Mouse (Mus musculus): ENCODE data around the gene Npcd. TPM values are rescaled to one million over a fixed set of nuclear protein-coding genes. Genes with fewer than 3 reads are reported as not detected.
"Not testable (repeated sequence)": the region's sequence is repeated elsewhere in the genome, so short reads cannot be mapped to it uniquely, and the experiment has no call there.

Gene Npcd
- total and polyA plus RNA-seq, 2 experiments from 2014 or later, result 4.6 to 8.2 TPM

DNA sequence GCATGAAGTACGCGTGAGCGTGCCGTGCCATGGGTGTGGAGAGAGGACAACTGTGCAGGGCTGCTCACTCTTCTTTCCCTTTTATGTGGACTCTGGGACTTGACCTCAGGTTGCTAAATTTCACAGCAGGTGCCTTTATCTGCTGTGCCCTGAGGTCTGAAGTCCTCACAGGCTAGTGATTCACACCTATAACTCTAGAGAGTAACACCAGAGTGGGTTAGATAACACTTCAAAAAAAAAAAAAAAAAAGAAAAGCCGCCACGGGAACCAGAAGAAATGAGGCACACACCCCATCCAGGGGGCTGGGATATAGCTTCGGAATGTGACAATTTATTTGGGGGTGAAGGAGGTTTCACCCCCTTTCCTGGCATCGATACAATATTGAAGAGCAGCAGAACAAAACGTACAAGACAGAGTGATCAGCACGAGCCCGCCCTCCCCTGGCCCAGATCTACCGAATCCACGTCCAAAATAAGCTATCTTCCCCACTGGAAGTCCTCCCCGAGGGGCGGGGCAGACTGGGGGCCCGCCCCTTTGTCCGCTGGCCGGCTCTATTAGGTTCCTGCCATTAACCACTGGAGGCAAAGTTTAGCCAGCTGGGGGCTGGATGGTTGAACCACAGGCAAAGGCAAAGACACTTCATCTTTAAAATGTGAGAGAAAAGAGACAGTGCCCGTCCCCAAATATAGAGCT is 10.3 kb downstream of the Npcd start:
- no peaks in the 10 kb centered on the region for H3K9me3 ChIP-seq (ENCODE audit: low read length)
- ATAC-seq (ENCODE audit: low FRiP score) (no peak), DNase-seq (ENCODE audit: low spot score) (peak; percentile 28)
- no peak for TF ChIP-seq CTCF (IDR thresholded peaks at IDR 0.05)
- H3K4me2 ChIP-seq (ENCODE audit: low read depth, low read length, poor library complexity, severe bottlenecking), result no peak overlapping the region
- no peaks in the 10 kb centered on the region for H3K27me3 ChIP-seq (ENCODE audit: insufficient read depth, low read length)
- H3K9ac ChIP-seq (replicated peaks; ENCODE audit: low read length, poor library complexity, severe bottlenecking), result no peak overlapping the region
- no peak overlapping the region for H3K27ac ChIP-seq (ENCODE audit: low read depth, low read length)
- H3K36me3 ChIP-seq (ENCODE audit: insufficient read depth, low read length), result peaks cover 26% of the 10 kb centered on the region
- 66% methylated on average over 19 of the region's 19 CpGs for WGBS
- H3K4me1 ChIP-seq (ENCODE audit: insufficient read depth, low read length), result 0 out of 2 replicates have a peak, but pooled peaks cover 3% of the 10 kb centered on the region
- no peak overlapping the region for H3K4me3 ChIP-seq (ENCODE audit: low read depth, low read length)

DNA sequence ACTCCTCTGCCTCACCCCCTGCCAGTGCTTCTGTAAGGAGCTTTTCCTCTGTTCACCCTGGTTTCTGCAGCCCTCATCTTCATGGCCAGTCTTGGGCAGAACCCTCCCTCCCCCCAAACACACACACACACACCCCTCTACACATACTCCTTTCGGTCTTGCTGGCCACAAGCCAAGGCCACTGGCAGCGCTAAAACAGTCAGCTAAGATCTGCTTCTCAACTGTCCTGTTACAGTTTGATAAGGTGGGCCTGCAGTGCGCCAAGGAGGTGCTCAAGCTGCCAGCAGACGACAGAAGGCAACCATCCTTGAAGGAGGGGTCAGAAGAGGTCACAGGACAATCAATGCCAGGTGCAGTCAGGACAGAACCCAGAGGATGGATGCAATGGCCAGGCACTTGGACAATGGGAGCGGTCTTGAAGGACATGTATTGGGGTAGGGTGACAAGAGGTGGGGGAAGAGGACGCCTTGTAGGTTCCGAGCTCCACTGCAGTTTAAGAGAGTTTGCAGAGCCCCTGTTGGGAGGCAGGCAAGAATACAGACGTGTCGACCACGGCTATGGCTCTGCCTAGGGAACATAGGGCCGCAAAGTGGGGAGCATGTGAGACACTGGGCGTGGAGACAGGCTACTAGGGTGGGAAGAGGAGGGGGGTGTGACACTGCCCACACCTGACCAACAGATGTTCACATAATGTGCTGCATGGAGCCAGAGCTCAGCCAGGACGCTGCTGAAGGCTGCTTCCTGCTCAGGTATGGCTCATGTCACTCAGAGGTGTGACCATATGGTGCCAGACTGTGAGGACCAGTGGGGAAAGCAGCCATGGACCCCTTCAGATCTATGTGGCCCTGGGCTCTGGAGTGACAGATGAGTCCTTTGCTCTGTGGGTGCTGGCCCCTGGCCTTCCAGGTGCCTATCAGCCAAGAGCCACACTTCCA is 11.5 kb downstream of the Npcd start:
- TF ChIP-seq CTCF (IDR thresholded peaks at IDR 0.05), result no peak
- DNase-seq (ENCODE audit: low spot score), result no peak
- Histone ChIP-seq H3K9me3 (ENCODE audit: low read length) (no peaks in the 10 kb centered on the region), H3K4me1 (ENCODE audit: insufficient read depth, low read length) (0 out of 2 replicates have a peak, but pooled peaks cover 3% of the 10 kb centered on the region), H3K4me3 (ENCODE audit: low read depth, low read length) (no peak overlapping the region), H3K36me3 (ENCODE audit: insufficient read depth, low read length) (peaks cover 17% of the 10 kb centered on the region), H3K27ac (ENCODE audit: low read depth, low read length) (no peak overlapping the region), H3K4me2 (ENCODE audit: low read depth, low read length, poor library complexity, severe bottlenecking) (no peak overlapping the region), H3K27me3 (ENCODE audit: insufficient read depth, low read length) (no peaks in the 10 kb centered on the region), H3K9ac (replicated peaks; ENCODE audit: low read length, poor library complexity, severe bottlenecking) (no peak overlapping the region)
- no peak for ATAC-seq (ENCODE audit: low FRiP score)
- WGBS, result 70% methylated on average over 13 of the region's 13 CpGs

DNA sequence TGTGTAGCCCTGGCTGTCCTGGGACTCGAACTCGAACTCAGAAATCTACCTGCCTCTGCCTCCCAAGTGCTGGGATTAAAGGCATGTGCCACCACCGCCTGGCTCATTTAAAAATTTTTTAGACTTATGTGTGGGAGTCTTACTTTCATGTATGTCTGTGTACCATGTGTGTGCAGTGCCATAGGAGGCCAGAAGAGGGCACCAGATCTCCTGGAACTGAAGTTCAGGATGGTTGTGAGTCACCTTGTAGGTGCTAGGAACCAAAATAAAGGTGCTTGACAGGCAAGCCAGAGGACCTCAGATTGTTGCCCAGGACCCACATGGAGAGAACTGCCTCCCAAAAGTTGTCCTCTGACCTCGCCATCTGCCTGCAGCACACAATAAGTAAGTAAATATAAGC is 15.7 kb downstream of the Npcd start:
- ATAC-seq (ENCODE audit: low FRiP score) (no peak), DNase-seq (ENCODE audit: low spot score) (no peak)
- TF ChIP-seq CTCF (IDR thresholded peaks at IDR 0.05), result peak; percentile 43
- peaks cover 8% of the 10 kb centered on the region for H3K36me3 ChIP-seq (ENCODE audit: insufficient read depth, low read length)
- H3K9me3 ChIP-seq (ENCODE audit: low read length), result no peaks in the 10 kb centered on the region
- H3K9ac ChIP-seq (replicated peaks; ENCODE audit: low read length, poor library complexity, severe bottlenecking), result no peak overlapping the region
- 91% methylated on average over 4 of the region's 4 CpGs for WGBS
- no peaks in the 10 kb centered on the region for H3K4me1 ChIP-seq (ENCODE audit: insufficient read depth, low read length)
- H3K27me3 ChIP-seq (ENCODE audit: insufficient read depth, low read length), result no peaks in the 10 kb centered on the region
- no peak overlapping the region for H3K4me3 ChIP-seq (ENCODE audit: low read depth, low read length)
- H3K27ac ChIP-seq (ENCODE audit: low read depth, low read length), result no peak overlapping the region
- H3K4me2 ChIP-seq (ENCODE audit: low read depth, low read length, poor library complexity, severe bottlenecking), result no peak overlapping the region

DNA sequence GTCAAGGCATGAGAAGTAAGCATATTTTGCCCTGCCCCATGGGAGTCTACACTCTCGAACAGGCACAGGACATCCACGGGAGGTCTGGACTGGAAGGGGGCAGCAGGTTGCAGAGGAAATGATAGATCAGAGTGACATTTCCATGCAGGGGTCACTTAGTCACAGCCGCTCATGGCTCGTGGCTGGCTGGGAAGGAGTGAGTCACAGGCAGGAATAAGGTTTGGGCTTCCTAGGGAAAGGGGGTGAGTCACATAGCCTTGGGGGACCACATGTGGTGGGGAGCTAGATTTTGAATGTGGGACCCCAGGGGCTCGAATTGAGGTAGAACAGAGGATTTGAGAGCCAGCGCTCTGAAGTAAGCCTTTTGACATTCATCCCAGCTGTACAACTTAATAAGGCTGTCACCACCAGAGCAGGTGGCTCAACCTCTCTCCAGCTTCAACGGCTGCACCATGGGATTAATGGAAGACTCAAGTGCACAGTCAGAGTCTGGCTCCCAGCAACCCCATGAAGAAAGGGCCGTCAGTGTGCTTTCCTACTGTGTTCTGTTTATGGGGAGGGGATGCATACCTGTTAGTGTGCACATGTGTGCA is 20.3 kb downstream of the Npcd start:
- 25% methylated on average over 8 of the region's 8 CpGs for WGBS

DNA sequence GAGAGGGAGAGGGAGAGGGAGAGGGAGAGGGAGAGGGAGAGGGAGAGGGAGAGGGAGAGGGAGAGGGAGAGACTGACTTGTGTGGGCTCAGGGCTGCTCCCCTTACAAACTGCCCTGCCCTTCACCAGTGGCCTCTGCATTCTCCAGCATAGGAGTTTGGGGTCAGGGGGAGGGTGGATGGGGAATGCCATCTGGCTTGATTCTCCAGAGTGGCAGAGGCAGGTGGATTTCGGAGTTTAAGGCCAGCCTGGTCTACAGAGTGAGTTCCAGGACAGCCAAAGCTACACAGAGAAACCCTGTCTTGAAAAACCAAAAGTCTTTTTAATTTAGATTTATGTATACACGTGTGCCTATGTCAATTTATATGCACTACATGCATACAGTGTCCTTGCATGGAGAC is 21.2 kb downstream of the Npcd start:
- H3K36me3 ChIP-seq (ENCODE audit: insufficient read depth, low read length); H3K9ac ChIP-seq (replicated peaks; ENCODE audit: low read length, poor library complexity, severe bottlenecking); H3K4me2 ChIP-seq (ENCODE audit: low read depth, low read length, poor library complexity, severe bottlenecking); H3K4me3 ChIP-seq (ENCODE audit: low read depth, low read length); H3K27me3 ChIP-seq (ENCODE audit: insufficient read depth, low read length); ATAC-seq (ENCODE audit: low FRiP score); H3K4me1 ChIP-seq (ENCODE audit: insufficient read depth, low read length); H3K9me3 ChIP-seq (ENCODE audit: low read length); DNase-seq (ENCODE audit: low spot score); H3K27ac ChIP-seq (ENCODE audit: low read depth, low read length): not testable (repeated sequence)
- 87% methylated on average over 2 of the region's 2 CpGs for WGBS

More for the DNA sequence above, 20.3 kb downstream of the Npcd start:
- Histone ChIP-seq H3K4me1 (ENCODE audit: insufficient read depth, low read length) (no peaks in the 10 kb centered on the region), H3K27me3 (ENCODE audit: insufficient read depth, low read length) (no peaks in the 10 kb centered on the region), H3K4me2 (ENCODE audit: low read depth, low read length, poor library complexity, severe bottlenecking) (no peak overlapping the region), H3K9me3 (ENCODE audit: low read length) (no peaks in the 10 kb centered on the region), H3K27ac (ENCODE audit: low read depth, low read length) (no peak overlapping the region), H3K4me3 (ENCODE audit: low read depth, low read length) (no peak overlapping the region), H3K9ac (replicated peaks; ENCODE audit: low read length, poor library complexity, severe bottlenecking) (no peak overlapping the region), H3K36me3 (ENCODE audit: insufficient read depth, low read length) (no peaks in the 10 kb centered on the region)
- ATAC-seq (ENCODE audit: low FRiP score) (no peak), DNase-seq (ENCODE audit: low spot score) (no peak)
- TF ChIP-seq CTCF (IDR thresholded peaks at IDR 0.05), result no peak

All from midbrain, postnatal 0 days (tissue).